Mouse (Mus musculus) heart, embryonic 16.5 days (tissue): ENCODE measurements around the gene Asic2. TPM values are rescaled to one million over a fixed set of nuclear protein-coding genes. Genes with fewer than 3 reads are reported as not detected.

Experiments
- ATAC-seq: fragments of 200-750 bp; cut with Nextera tagmentation; replicated peaks from 2 replicates; pipeline ENCODE4 v1.8.0; 2017; ENCODE audit warnings: moderate number of reproducible peaks; ENCODE audit not compliant: insufficient read depth, low FRiP score; ENCODE audit errors: extremely low read depth
- H3K27ac ChIP-seq: fragments of 300-500 bp; sonication (generic); 2 replicates; pipeline ENCODE4 v1.5.1; 2014; ENCODE audit warnings: mild to moderate bottlenecking, low read length, control low read depth, moderate library complexity
- H3K27me3 ChIP-seq: fragments of 300-500 bp; sonication (generic); 2 replicates; pipeline ENCODE4 v1.6.1; 2014; ENCODE audit warnings: low read length, mixed read lengths; ENCODE audit not compliant: control insufficient read depth, insufficient read depth
- H3K36me3 ChIP-seq: fragments of 300-500 bp; sonication (generic); 2 replicates; pipeline ENCODE4 v1.6.1; 2014; ENCODE audit not compliant: control insufficient read depth, insufficient read depth
- H3K4me1 ChIP-seq: fragments of 300-500 bp; sonication (generic); 2 replicates; pipeline ENCODE4 v1.6.1; 2014; ENCODE audit warnings: low read length, mixed read lengths; ENCODE audit not compliant: control insufficient read depth, insufficient read depth
- H3K4me2 ChIP-seq: fragments of 300-500 bp; sonication (generic); 2 replicates; pipeline ENCODE4 v1.6.1; 2014; ENCODE audit warnings: low read depth, mild to moderate bottlenecking, control low read depth, low read length
- H3K4me3 ChIP-seq: fragments of 300-500 bp; sonication (generic); 2 replicates; pipeline ENCODE4 v1.5.1; 2014; ENCODE audit warnings: mild to moderate bottlenecking, control low read depth, low read length
- H3K9ac ChIP-seq: fragments of 300-500 bp; sonication (generic); 2 replicates; pipeline ENCODE4 v1.6.1; 2014; ENCODE audit warnings: low read length, control low read depth
- H3K9me3 ChIP-seq: fragments of 300-500 bp; sonication (generic); replicated peaks from 2 replicates; pipeline ENCODE4 v1.6.1; 2016; ENCODE audit warnings: low read length; ENCODE audit not compliant: control insufficient read depth
- WGBS: fragments of 180-500 bp; shearing (Covaris S2); extraction: QIAGEN DNeasy Blood & Tissue Kit; methylation state at CpG from one replicate; pipeline ENCODE4 v1.1.7; 2014; 5-methylcytosine and 5-hydroxymethylcytosine counted together
- polyA plus RNA-seq: library from polyadenylated mRNA; unstranded; fragments of >200 nt; fragmentation: Nextera tagmentation; extraction: Ambion mirVana; gene quantifications from 2 replicates; pipeline ENCODE4 v1.2.1, GENCODE M21; 2015

Gene Asic2
- polyA plus RNA-seq, 1 experiment from 2014 or later, result not detected

GRCm38 (mm10) chr11:81055446-81056145 is 912.7 kb downstream of the Asic2 start:
- Histone ChIP-seq H3K4me3 (no peak overlapping the region), H3K4me1 (peaks cover 10% of the 10 kb centered on the region), H3K36me3 (no peaks in the 10 kb centered on the region), H3K27me3 (no peaks in the 10 kb centered on the region), H3K9me3 (no peaks in the 10 kb centered on the region), H3K9ac (no peak overlapping the region), H3K4me2 (no peak overlapping the region), H3K27ac (no peak overlapping the region)
- no peak for ATAC-seq
- WGBS, result 54% methylated on average over 12 of the region's 12 CpGs

DNA sequence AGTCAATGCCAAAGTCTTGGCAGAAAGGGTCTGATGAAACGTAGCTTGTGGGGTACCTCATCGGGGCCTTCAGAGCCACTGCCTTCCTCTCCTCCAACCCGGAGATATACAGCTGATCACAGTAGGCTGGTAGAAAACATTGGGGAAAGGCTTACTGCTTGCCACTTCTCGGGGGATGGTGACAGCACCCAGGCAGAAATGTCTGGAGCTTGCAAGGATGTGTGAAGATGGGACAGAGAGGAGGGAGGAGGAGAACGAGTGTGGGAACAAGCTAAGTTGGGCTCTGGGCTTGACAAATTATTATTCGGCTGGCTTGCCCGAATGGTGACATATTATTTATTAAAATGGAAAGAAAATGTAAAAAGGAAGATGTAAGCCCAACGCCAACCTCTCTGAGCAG is 914.4 kb downstream of the Asic2 start:
- Histone ChIP-seq H3K9ac (no peak overlapping the region), H3K9me3 (no peaks in the 10 kb centered on the region), H3K27me3 (no peaks in the 10 kb centered on the region), H3K4me2 (no peak overlapping the region), H3K4me3 (no peak overlapping the region), H3K4me1 (peaks cover 10% of the 10 kb centered on the region), H3K27ac (no peak overlapping the region), H3K36me3 (no peaks in the 10 kb centered on the region)
- 80% methylated on average over 8 of the region's 8 CpGs for WGBS
- no peak for ATAC-seq

- H3K9ac ChIP-seq, result no peak overlapping the region
- no peak overlapping the region for H3K4me3 ChIP-seq
- no peak for ATAC-seq
- no peak overlapping the region for H3K4me2 ChIP-seq
- no peak overlapping the region for H3K27ac ChIP-seq
- no peaks in the 10 kb centered on the region for H3K9me3 ChIP-seq
- WGBS, result 59% methylated on average over 3 of the region's 3 CpGs
- H3K4me1 ChIP-seq, result no peaks in the 10 kb centered on the region
- H3K27me3 ChIP-seq, result no peaks in the 10 kb centered on the region
- H3K36me3 ChIP-seq, result no peaks in the 10 kb centered on the region
Measured at GRCm38 (mm10) chr11:81041671-81042070, 926.6 kb downstream of the Asic2 start.

GRCm38 (mm10) chr11:81039976-81040375 is 928.3 kb downstream of the Asic2 start:
- 63% methylated on average over 5 of the region's 5 CpGs for WGBS
- no peaks in the 10 kb centered on the region for H3K27me3 ChIP-seq
- no peak for ATAC-seq

GRCm38 (mm10) chr11:81032151-81032550 is 936.1 kb downstream of the Asic2 start:
- H3K9ac ChIP-seq, result no peak overlapping the region
- WGBS, result 78% methylated on average over 3 of the region's 3 CpGs
- no peak overlapping the region for H3K4me3 ChIP-seq
- no peak for ATAC-seq
- no peaks in the 10 kb centered on the region for H3K36me3 ChIP-seq
- no peaks in the 10 kb centered on the region for H3K4me1 ChIP-seq
- no peak overlapping the region for H3K4me2 ChIP-seq
- peaks cover 4% of the 10 kb centered on the region; the same call in 1 of the 2 replicates for H3K9me3 ChIP-seq
- no peak overlapping the region for H3K27ac ChIP-seq
- H3K27me3 ChIP-seq, result no peaks in the 10 kb centered on the region

More at GRCm38 (mm10) chr11:81039976-81040375, 928.3 kb downstream of the Asic2 start:
- Histone ChIP-seq H3K4me1 (no peaks in the 10 kb centered on the region), H3K9me3 (no peaks in the 10 kb centered on the region), H3K27ac (no peak overlapping the region), H3K36me3 (no peaks in the 10 kb centered on the region), H3K4me2 (no peak overlapping the region), H3K9ac (no peak overlapping the region), H3K4me3 (no peak overlapping the region)

- 93% methylated on average over 8 of the region's 8 CpGs for WGBS
- no peak overlapping the region for H3K4me2 ChIP-seq
- H3K9ac ChIP-seq, result no peak overlapping the region
- 0 out of 2 replicates have a peak, but pooled peaks cover 3% of the 10 kb centered on the region for H3K9me3 ChIP-seq
- H3K4me3 ChIP-seq, result no peak overlapping the region
- H3K4me1 ChIP-seq, result no peaks in the 10 kb centered on the region
- ATAC-seq, result no peak
- no peak overlapping the region for H3K27ac ChIP-seq
- H3K27me3 ChIP-seq, result no peaks in the 10 kb centered on the region
- H3K36me3 ChIP-seq, result no peaks in the 10 kb centered on the region
Measured at GRCm38 (mm10) chr11:81014776-81015175, 953.5 kb downstream of the Asic2 start.

GRCm38 (mm10) chr11:81013501-81013900 is 954.8 kb downstream of the Asic2 start:
- no peak overlapping the region for H3K9ac ChIP-seq
- no peak for ATAC-seq
- no peak overlapping the region for H3K4me3 ChIP-seq
- no peaks in the 10 kb centered on the region for H3K4me1 ChIP-seq
- H3K27me3 ChIP-seq, result no peaks in the 10 kb centered on the region
- H3K36me3 ChIP-seq, result no peaks in the 10 kb centered on the region
- H3K9me3 ChIP-seq, result 0 out of 2 replicates have a peak, but pooled peaks cover 3% of the 10 kb centered on the region
- WGBS, result 90% methylated on average over 6 of the region's 6 CpGs
- no peak overlapping the region for H3K27ac ChIP-seq
- H3K4me2 ChIP-seq, result no peak overlapping the region

DNA sequence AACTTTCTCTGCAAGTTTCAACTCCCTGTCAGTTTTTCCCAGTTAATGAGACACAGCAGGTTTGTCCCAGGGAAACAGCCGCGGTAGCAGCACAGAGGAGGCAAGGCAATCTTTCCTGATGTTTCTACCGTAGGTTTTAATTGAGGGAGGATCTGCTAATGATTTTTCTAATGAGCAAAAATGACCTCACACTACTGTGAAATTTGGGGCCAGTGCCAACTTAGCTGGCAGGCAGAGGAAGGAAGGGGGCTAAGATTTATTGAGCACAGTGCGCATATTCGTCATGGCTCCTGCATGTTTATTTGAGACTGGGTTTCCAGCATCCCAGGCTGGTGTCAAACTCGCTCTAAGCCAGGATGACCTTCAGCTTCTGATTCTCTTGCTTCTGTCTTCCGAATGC is 957.5 kb downstream of the Asic2 start:
- 72% methylated on average over 7 of the region's 7 CpGs for WGBS
- H3K27ac ChIP-seq, result no peak overlapping the region
- H3K36me3 ChIP-seq, result no peaks in the 10 kb centered on the region
- H3K4me3 ChIP-seq, result no peak overlapping the region
- H3K4me2 ChIP-seq, result no peak overlapping the region
- no peak for ATAC-seq
- H3K27me3 ChIP-seq, result no peaks in the 10 kb centered on the region
- H3K9me3 ChIP-seq, result 0 out of 2 replicates have a peak, but pooled peaks cover 3% of the 10 kb centered on the region
- no peak overlapping the region for H3K9ac ChIP-seq
- no peaks in the 10 kb centered on the region for H3K4me1 ChIP-seq

- H3K9ac ChIP-seq, result no peak overlapping the region
- H3K36me3 ChIP-seq, result no peaks in the 10 kb centered on the region
- ATAC-seq, result no peak
- no peak overlapping the region for H3K27ac ChIP-seq
- no peaks in the 10 kb centered on the region for H3K4me1 ChIP-seq
- H3K27me3 ChIP-seq, result no peaks in the 10 kb centered on the region
- WGBS, result 81% methylated on average over 12 of the region's 12 CpGs
- no peaks in the 10 kb centered on the region for H3K9me3 ChIP-seq
- H3K4me3 ChIP-seq, result no peak overlapping the region
- no peak overlapping the region for H3K4me2 ChIP-seq
Measured at GRCm38 (mm10) chr11:81009366-81009765, 958.9 kb downstream of the Asic2 start.
